Mouse (Mus musculus) embryonic facial prominence, embryonic 11.5 days (tissue): ENCODE measurements at regions not wholly inside any gene's neighbourhood (a gene's known extent, or its start where the extent isn't known, plus 50 kb on each side); places are given as distances from the start of the nearest gene placed in this dataset.

Experiments
- ATAC-seq: fragments of 200-750 bp; cut with Nextera tagmentation; replicated peaks from 2 replicates; pipeline ENCODE4 v1.8.0; 2017; ENCODE audit warnings: low read depth; ENCODE audit not compliant: insufficient number of reproducible peaks, low FRiP score, low TSS enrichment
- DNase-seq: peaks from one replicate; pipeline ENCODE4 v3.0.0-alpha.2; 2015; ENCODE audit warnings: low spot score
- H3K27ac ChIP-seq: fragments of 300-500 bp; sonication (generic); replicated peaks from 2 replicates; pipeline ENCODE4 v1.5.1; 2014; ENCODE audit warnings: mild to moderate bottlenecking, low read depth, low read length, control low read depth
- H3K27me3 ChIP-seq: fragments of 300-500 bp; sonication (generic); 2 replicates; pipeline ENCODE4 v1.6.1; 2014; ENCODE audit warnings: mild to moderate bottlenecking, low read length, moderate library complexity, mixed read lengths; ENCODE audit not compliant: control insufficient read depth, insufficient read depth
- H3K36me3 ChIP-seq: fragments of 300-500 bp; sonication (generic); replicated peaks from 2 replicates; pipeline ENCODE4 v1.6.1; 2014; ENCODE audit warnings: low read depth, mild to moderate bottlenecking, low read length, moderate library complexity, mixed read lengths; ENCODE audit not compliant: control insufficient read depth, insufficient read depth
- H3K4me1 ChIP-seq: fragments of 300-500 bp; sonication (generic); 2 replicates; pipeline ENCODE4 v1.6.1; 2014; ENCODE audit warnings: low read length, mixed read lengths; ENCODE audit not compliant: control insufficient read depth, insufficient read depth
- H3K4me2 ChIP-seq: fragments of 300-500 bp; sonication (generic); 2 replicates; pipeline ENCODE4 v1.6.1; 2014; ENCODE audit warnings: low read depth, mild to moderate bottlenecking, control low read depth, low read length, moderate library complexity
- H3K4me3 ChIP-seq: fragments of 300-500 bp; sonication (generic); 2 replicates; pipeline ENCODE4 v1.5.1; 2014; ENCODE audit warnings: low read depth, low read length, control low read depth
- H3K9ac ChIP-seq: fragments of 300-500 bp; sonication (generic); replicated peaks from 2 replicates; pipeline ENCODE4 v1.6.1; 2014; ENCODE audit warnings: mild to moderate bottlenecking, control low read depth, low read length
- H3K9me3 ChIP-seq: fragments of 300-500 bp; sonication (generic); replicated peaks from 2 replicates; pipeline ENCODE4 v1.6.1; 2016; ENCODE audit warnings: mild to moderate bottlenecking, low read length, inconsistent platforms, mixed read lengths; ENCODE audit not compliant: control insufficient read depth
- WGBS: fragments of 180-500 bp; shearing (Covaris S2); extraction: QIAGEN DNeasy Blood & Tissue Kit; methylation state at CpG from one replicate; pipeline ENCODE4 v1.1.7; 2014; 5-methylcytosine and 5-hydroxymethylcytosine counted together

GRCm38 (mm10) chr13:28878692-28879091 lies 74.8 kb downstream of the Sox4 start:
- Histone ChIP-seq H3K4me3 (no peak overlapping the region), H3K36me3 (no peaks in the 10 kb centered on the region), H3K27ac (no peak overlapping the region), H3K4me1 (peaks cover 3% of the 10 kb centered on the region; the same call in 1 of the 2 replicates), H3K9me3 (no peaks in the 10 kb centered on the region), H3K27me3 (no peaks in the 10 kb centered on the region), H3K4me2 (no peak overlapping the region; the same call in 1 of the 2 replicates), H3K9ac (no peak overlapping the region)
- ATAC-seq (no peak), DNase-seq (no peak)
- 96% methylated on average over 3 of the region's 3 CpGs for WGBS

DNA sequence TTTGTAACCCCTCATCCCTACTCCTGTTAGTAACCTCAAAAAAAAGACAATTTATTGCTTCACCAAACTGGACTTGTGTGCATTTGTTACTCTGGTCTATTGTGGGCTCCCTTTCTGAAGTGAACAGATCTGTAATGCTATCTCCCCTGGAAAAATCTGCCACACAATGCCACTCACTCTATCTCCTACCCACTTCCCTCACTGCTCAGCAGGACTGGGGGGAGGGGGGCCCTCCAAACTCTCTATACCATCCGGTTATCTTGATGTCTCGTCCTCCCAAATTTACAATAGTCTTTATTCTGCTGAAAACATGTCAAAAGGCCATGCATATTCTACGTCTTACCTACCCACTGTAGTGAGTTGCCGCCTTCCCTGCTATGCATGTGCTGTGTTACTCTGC lies 76.7 kb downstream of the Sox4 start:
- ATAC-seq, result no peak
- no peak overlapping the region for H3K9ac ChIP-seq
- H3K4me1 ChIP-seq, result no peaks in the 10 kb centered on the region
- no peak overlapping the region for H3K4me3 ChIP-seq
- DNase-seq, result no peak
- H3K36me3 ChIP-seq, result no peaks in the 10 kb centered on the region; the same call in 1 of the 2 replicates
- H3K27ac ChIP-seq, result no peak overlapping the region
- H3K9me3 ChIP-seq, result no peaks in the 10 kb centered on the region
- no peak overlapping the region for H3K4me2 ChIP-seq
- no peaks in the 10 kb centered on the region for H3K27me3 ChIP-seq
- WGBS, result 77% methylated on average over 4 of the region's 4 CpGs

DNA sequence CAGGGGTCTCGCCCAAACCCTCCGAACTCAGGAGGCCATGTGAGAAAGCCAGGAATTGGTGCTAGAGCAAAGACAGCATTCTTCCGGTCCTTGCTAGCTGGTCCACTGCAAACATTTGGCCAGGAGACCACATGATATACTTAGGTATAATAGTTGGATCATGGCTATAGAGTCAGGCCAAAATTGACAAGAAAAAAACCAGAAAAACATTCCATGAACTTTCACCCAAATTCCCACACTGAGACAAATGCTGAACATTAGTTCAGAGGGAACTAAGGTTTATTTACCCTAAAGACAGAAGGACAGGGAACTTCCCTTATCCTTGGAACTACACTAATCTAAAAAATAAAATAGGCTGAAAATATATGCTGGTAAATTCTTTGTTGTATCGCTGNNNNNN lies 82.8 kb downstream of the Sox4 start:
- H3K4me2 ChIP-seq, result no peak overlapping the region
- DNase-seq (no peak), ATAC-seq (no peak)
- H3K4me3 ChIP-seq, result no peak overlapping the region
- H3K9ac ChIP-seq, result no peak overlapping the region
- H3K9me3 ChIP-seq, result no peaks in the 10 kb centered on the region
- H3K27me3 ChIP-seq, result no peaks in the 10 kb centered on the region
- H3K27ac ChIP-seq, result no peak overlapping the region
- 93% methylated on average over 4 of the region's 4 CpGs for whole genome bisulfite sequencing
- H3K36me3 ChIP-seq, result no peaks in the 10 kb centered on the region; the same call in none of the 2 replicates
- H3K4me1 ChIP-seq, result no peaks in the 10 kb centered on the region

GRCm38 (mm10) chr13:28867210-28867609 lies 86.3 kb downstream of the Sox4 start:
- no peaks in the 10 kb centered on the region for H3K9me3 ChIP-seq
- H3K27me3 ChIP-seq, result no peaks in the 10 kb centered on the region
- no peak overlapping the region for H3K4me3 ChIP-seq
- H3K9ac ChIP-seq, result no peak overlapping the region
- no peaks in the 10 kb centered on the region for H3K4me1 ChIP-seq
- no peak overlapping the region for H3K27ac ChIP-seq
- ATAC-seq (no peak), DNase-seq (no peak)
- peaks cover 3% of the 10 kb centered on the region for H3K36me3 ChIP-seq
- H3K4me2 ChIP-seq, result no peak overlapping the region
- whole genome bisulfite sequencing, result 71% methylated on average over 5 of the region's 5 CpGs

DNA sequence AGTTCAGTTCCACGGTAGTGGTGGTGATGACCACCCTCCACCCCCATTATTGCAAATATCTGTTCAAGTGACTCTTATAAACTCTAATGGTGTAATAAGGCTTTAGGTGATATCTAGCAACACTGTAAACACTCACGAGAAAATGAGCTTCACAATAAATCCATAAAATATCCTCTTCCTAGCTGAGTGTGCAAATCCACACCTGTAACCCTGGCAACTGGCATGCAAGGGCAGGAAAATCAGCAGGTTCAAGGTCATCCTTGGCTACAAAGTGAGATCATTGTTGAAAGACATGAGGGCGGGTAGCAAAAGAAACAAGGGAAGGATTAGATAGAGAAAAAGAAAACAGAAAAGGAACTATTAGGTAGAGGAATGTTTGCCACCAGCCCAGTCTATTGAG lies 86.8 kb downstream of the Sox4 start:
- H3K36me3 ChIP-seq, result peaks cover 3% of the 10 kb centered on the region; the same call in 1 of the 2 replicates
- 74% methylated on average over 3 of the region's 3 CpGs for WGBS
- no peaks in the 10 kb centered on the region for H3K4me1 ChIP-seq
- no peaks in the 10 kb centered on the region for H3K27me3 ChIP-seq
- ATAC-seq (no peak), DNase-seq (no peak)
- no peaks in the 10 kb centered on the region for H3K9me3 ChIP-seq
- no peak overlapping the region for H3K4me3 ChIP-seq
- H3K27ac ChIP-seq, result no peak overlapping the region
- no peak overlapping the region for H3K4me2 ChIP-seq
- no peak overlapping the region for H3K9ac ChIP-seq

- DNase-seq, result no peak
- Histone ChIP-seq H3K36me3 (0 out of 2 replicates have a peak, but pooled peaks cover 3% of the 10 kb centered on the region), H3K27me3 (no peaks in the 10 kb centered on the region), H3K4me1 (no peaks in the 10 kb centered on the region), H3K4me2 (no peak overlapping the region), H3K4me3 (no peak overlapping the region), H3K27ac (no peak overlapping the region), H3K9ac (no peak overlapping the region), H3K9me3 (no peaks in the 10 kb centered on the region)
- ATAC-seq, result no peak
- 83% methylated on average over 2 of the region's 2 CpGs for WGBS
Measured at GRCm38 (mm10) chr13:28860601-28861000, 92.9 kb downstream of the Sox4 start.

DNA sequence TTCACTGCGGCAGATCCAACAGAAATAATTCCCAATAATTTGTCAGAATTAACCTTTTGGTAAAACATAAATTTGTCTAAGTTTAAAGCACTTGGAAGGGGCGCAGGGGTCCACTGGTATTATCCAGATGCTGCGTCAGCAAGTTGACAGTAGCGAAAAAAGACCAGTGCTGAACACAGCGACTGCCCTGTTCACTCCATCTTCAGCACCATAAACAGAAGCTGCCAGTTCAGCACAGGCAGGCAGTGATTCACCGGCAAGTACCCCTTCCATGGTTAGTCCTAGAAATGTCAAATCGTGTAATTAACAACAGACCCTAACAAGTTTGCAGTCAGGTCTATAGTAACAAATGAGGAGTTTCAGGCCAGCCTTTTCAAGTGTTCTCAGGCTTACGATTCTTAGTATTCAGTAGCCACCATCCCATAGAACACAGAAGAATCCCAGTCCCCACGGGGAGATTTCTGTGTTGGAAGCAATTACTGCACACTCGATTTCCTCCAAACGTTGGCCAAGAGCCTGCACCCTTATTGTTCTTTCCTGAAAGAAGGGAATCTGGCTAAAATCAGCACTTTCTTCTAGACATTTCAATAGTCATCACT lies 93.6 kb downstream of the Sox4 start:
- Histone ChIP-seq H3K4me1 (no peaks in the 10 kb centered on the region), H3K4me3 (no peak overlapping the region), H3K27me3 (no peaks in the 10 kb centered on the region), H3K36me3 (0 out of 2 replicates have a peak, but pooled peaks cover 3% of the 10 kb centered on the region), H3K9me3 (no peaks in the 10 kb centered on the region), H3K4me2 (no peak overlapping the region), H3K27ac (no peak overlapping the region), H3K9ac (no peak overlapping the region)
- DNase-seq, result no peak
- 44% methylated on average over 11 of the region's 11 CpGs for WGBS
- no peak for ATAC-seq

GRCm38 (mm10) chr13:28858001-28858400 lies 95.5 kb downstream of the Sox4 start:
- 86% methylated on average over 6 of the region's 6 CpGs for WGBS
- DNase-seq (no peak), ATAC-seq (no peak)
- Histone ChIP-seq H3K27me3 (no peaks in the 10 kb centered on the region), H3K36me3 (peaks cover 3% of the 10 kb centered on the region; the same call in 1 of the 2 replicates), H3K9me3 (no peaks in the 10 kb centered on the region), H3K9ac (no peak overlapping the region), H3K4me3 (no peak overlapping the region), H3K4me1 (no peaks in the 10 kb centered on the region), H3K27ac (no peak overlapping the region), H3K4me2 (no peak overlapping the region)
